Mouse (Mus musculus): ENCODE data around the gene Rab26. TPM values are rescaled to one million over a fixed set of nuclear protein-coding genes. Genes with fewer than 3 reads are reported as not detected.

The Rab26 gene
- polyA plus RNA-seq (2014; fragmentation: Nextera tagmentation; extraction: Ambion mirVana) = 2.6 and 5.7 TPM in 2 replicates

DNA sequence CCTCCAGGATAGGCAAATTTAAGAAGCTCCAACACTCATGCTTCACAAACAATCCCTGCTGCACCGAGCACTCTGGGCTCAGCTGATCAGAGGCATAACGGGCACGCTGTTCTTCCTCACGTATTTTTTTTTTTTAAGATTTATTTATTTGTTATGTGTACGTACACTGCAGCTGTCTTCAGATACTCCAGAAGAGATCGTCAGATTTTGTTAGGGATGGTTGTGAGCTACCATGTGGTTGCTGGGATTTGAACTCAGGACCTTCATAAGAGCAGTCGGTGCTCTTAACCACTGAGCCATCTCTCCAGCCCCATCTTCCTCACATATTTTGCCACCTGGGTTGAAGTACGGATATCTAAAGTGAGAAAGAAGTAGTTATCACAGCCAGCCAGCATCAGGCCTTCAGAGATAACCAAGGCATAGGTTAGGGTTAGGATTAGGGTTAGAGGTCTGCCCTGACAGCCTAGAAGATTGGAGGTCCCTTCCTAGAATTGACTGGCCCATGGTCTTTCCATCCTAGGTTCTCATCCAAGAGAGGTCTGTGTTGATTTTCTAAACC is at the start of gene Rab26:
TSS of gene Rab26 (minus strand) at position 51 of the 559 bp plus-strand sequence.
- 87% methylated on average over 8 of the region's 8 CpGs for WGBS
- Histone ChIP-seq H3K36me3 (ENCODE audit: control insufficient read depth, insufficient read depth, low read length) (peaks cover 22% of the 10 kb centered on the region), H3K27ac (ENCODE audit: low read depth) (no peak within 1 kb of the TSS), H3K9me3 (ENCODE audit: control insufficient read depth, low read length) (no peaks in the 10 kb centered on the region), H3K4me2 (ENCODE audit: low read length) (peak within 1 kb of the TSS; percentile 69), H3K9ac (ENCODE audit: low read length) (0 out of 2 replicates have a peak within 1 kb of the TSS, but pooled peaks have one; percentile 14), H3K4me1 (replicated peaks; ENCODE audit: control insufficient read depth, insufficient read depth, low read length) (peaks cover 21% of the 10 kb centered on the region), H3K27me3 (replicated peaks; ENCODE audit: control insufficient read depth, insufficient read depth, low read length) (no peaks in the 10 kb centered on the region), H3K4me3 (ENCODE audit: low read depth, low read length) (peak within 1 kb of the TSS; percentile 23)
- DNase-seq (ENCODE audit: low spot score) (no peak), ATAC-seq (replicated peaks; ENCODE audit: low FRiP score, low TSS enrichment, low read depth) (no peak)

DNA sequence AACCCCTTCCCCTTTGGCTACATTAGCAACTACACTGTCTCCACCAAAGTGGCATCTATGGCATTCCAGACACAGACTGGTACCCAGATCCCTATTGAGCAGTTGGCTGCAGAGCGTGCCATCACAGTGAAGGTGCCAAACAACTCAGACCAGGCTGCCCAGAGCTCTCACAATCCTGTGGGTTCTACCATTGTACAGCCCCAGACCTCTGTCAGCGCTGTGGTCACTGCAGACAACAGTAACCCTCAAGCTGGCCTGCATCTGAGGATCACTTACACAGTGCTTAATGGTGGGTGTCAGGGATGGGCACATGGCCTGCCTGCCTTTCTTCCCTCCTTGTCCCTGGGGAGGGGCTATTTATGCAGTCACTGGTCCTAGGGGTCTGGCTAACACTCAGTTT is 46.3 kb upstream of the Rab26 start:
- ATAC-seq (replicated peaks; ENCODE audit: low FRiP score, low TSS enrichment, low read depth) (no peak), DNase-seq (ENCODE audit: low spot score) (no peak)
- no peak overlapping the region for H3K4me3 ChIP-seq (ENCODE audit: low read depth, low read length)
- H3K27ac ChIP-seq (ENCODE audit: low read depth) = no peak overlapping the region
- no peaks in the 10 kb centered on the region for H3K9me3 ChIP-seq (ENCODE audit: control insufficient read depth, low read length)
- no peaks in the 10 kb centered on the region for H3K4me1 ChIP-seq (replicated peaks; ENCODE audit: control insufficient read depth, insufficient read depth, low read length)
- H3K9ac ChIP-seq (ENCODE audit: low read length) = no peak overlapping the region
- peaks cover 76% of the 10 kb centered on the region for H3K36me3 ChIP-seq (ENCODE audit: control insufficient read depth, insufficient read depth, low read length)
- H3K4me2 ChIP-seq (ENCODE audit: low read length) = no peak overlapping the region
- H3K27me3 ChIP-seq (replicated peaks; ENCODE audit: control insufficient read depth, insufficient read depth, low read length) = no peaks in the 10 kb centered on the region
- 88% methylated on average over 2 of the region's 2 CpGs for WGBS

GRCm38 (mm10) chr17:24579532-24579931 is 45.5 kb upstream of the Rab26 start:
- H3K4me2 ChIP-seq (ENCODE audit: low read length) = no peak overlapping the region

DNA sequence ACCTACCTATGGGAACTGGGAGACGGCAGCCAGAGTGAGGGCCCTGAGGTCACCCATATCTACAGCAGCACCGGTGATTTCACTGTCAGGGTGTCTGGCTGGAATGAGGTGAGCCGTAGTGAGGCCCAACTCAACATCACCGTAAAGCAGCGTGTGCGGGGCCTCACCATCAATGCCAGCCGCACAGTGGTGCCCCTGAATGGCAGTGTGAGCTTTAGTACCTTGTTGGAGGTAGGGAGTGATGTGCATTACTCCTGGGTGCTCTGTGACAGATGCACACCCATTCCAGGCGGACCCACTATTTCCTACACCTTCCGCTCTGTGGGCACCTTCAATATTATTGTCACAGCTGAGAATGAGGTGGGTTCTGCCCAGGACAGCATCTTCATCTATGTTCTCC is 39.8 kb upstream of the Rab26 start:
- ATAC-seq (replicated peaks; ENCODE audit: low FRiP score, low TSS enrichment, low read depth) (no peak), DNase-seq (ENCODE audit: low spot score) (no peak)
- H3K9ac ChIP-seq (ENCODE audit: low read length) = no peak overlapping the region
- peaks cover 91% of the 10 kb centered on the region for H3K36me3 ChIP-seq (ENCODE audit: control insufficient read depth, insufficient read depth, low read length)
- no peak overlapping the region for H3K4me2 ChIP-seq (ENCODE audit: low read length)
- WGBS = 93% methylated on average over 9 of the region's 9 CpGs
- no peak overlapping the region for H3K27ac ChIP-seq (ENCODE audit: low read depth)
- no peaks in the 10 kb centered on the region for H3K4me1 ChIP-seq (replicated peaks; ENCODE audit: control insufficient read depth, insufficient read depth, low read length)
- no peak overlapping the region for H3K4me3 ChIP-seq (ENCODE audit: low read depth, low read length)
- no peaks in the 10 kb centered on the region for H3K27me3 ChIP-seq (replicated peaks; ENCODE audit: control insufficient read depth, insufficient read depth, low read length)
- no peaks in the 10 kb centered on the region for H3K9me3 ChIP-seq (ENCODE audit: control insufficient read depth, low read length)

More at GRCm38 (mm10) chr17:24579532-24579931, 45.5 kb upstream of the Rab26 start:
- Histone ChIP-seq H3K36me3 (ENCODE audit: control insufficient read depth, insufficient read depth, low read length) (peaks cover 79% of the 10 kb centered on the region), H3K9ac (ENCODE audit: low read length) (no peak overlapping the region), H3K27ac (ENCODE audit: low read depth) (no peak overlapping the region), H3K4me3 (ENCODE audit: low read depth, low read length) (no peak overlapping the region), H3K9me3 (ENCODE audit: control insufficient read depth, low read length) (no peaks in the 10 kb centered on the region), H3K27me3 (replicated peaks; ENCODE audit: control insufficient read depth, insufficient read depth, low read length) (no peaks in the 10 kb centered on the region), H3K4me1 (replicated peaks; ENCODE audit: control insufficient read depth, insufficient read depth, low read length) (no peaks in the 10 kb centered on the region)
- WGBS = 91% methylated on average over 3 of the region's 3 CpGs
- DNase-seq (ENCODE audit: low spot score) = no peak
- ATAC-seq (replicated peaks; ENCODE audit: low FRiP score, low TSS enrichment, low read depth) = no peak

DNA sequence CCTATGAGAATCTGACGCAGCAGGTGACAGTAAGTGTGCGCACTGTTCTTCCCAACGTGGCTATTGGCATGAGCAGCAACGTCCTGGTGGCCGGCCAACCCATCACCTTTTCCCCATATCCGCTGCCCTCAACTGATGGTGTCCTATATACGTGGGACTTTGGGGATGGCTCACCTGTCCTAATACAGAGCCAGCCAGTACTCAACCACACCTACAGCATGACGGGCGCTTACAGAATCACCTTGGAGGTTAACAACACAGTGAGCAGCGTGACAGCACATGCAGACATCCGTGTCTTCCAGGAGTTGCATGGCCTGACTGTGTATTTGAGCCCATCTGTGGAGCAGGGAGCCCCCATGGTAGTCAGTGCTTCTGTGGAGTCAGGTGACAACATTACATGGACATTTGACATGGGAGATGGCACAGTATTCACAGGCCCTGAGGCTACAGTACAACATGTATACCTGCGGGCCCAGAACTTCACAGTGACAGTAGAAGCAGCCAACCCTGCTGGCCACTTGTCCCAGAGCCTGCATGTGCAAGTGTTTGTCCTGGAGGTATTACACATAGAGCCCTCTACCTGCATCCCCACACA is 38.7 kb upstream of the Rab26 start:
- Histone ChIP-seq H3K4me3 (ENCODE audit: low read depth, low read length) (no peak overlapping the region), H3K36me3 (ENCODE audit: control insufficient read depth, insufficient read depth, low read length) (peaks cover 90% of the 10 kb centered on the region), H3K27me3 (replicated peaks; ENCODE audit: control insufficient read depth, insufficient read depth, low read length) (no peaks in the 10 kb centered on the region), H3K9ac (ENCODE audit: low read length) (no peak overlapping the region), H3K9me3 (ENCODE audit: control insufficient read depth, low read length) (no peaks in the 10 kb centered on the region), H3K4me1 (replicated peaks; ENCODE audit: control insufficient read depth, insufficient read depth, low read length) (no peaks in the 10 kb centered on the region), H3K27ac (ENCODE audit: low read depth) (no peak overlapping the region), H3K4me2 (ENCODE audit: low read length) (no peak overlapping the region)
- DNase-seq (ENCODE audit: low spot score) = no peak
- WGBS = 92% methylated on average over 12 of the region's 12 CpGs
- ATAC-seq (replicated peaks; ENCODE audit: low FRiP score, low TSS enrichment, low read depth) = no peak

- no peak for DNase-seq (ENCODE audit: low spot score)
- Histone ChIP-seq H3K9me3 (ENCODE audit: control insufficient read depth, low read length) (no peaks in the 10 kb centered on the region), H3K27me3 (replicated peaks; ENCODE audit: control insufficient read depth, insufficient read depth, low read length) (no peaks in the 10 kb centered on the region), H3K4me2 (ENCODE audit: low read length) (no peak overlapping the region), H3K9ac (ENCODE audit: low read length) (no peak overlapping the region), H3K4me1 (replicated peaks; ENCODE audit: control insufficient read depth, insufficient read depth, low read length) (0 out of 2 replicates have a peak, but pooled peaks cover 8% of the 10 kb centered on the region), H3K4me3 (ENCODE audit: low read depth, low read length) (no peak overlapping the region), H3K36me3 (ENCODE audit: control insufficient read depth, insufficient read depth, low read length) (peaks cover 72% of the 10 kb centered on the region), H3K27ac (ENCODE audit: low read depth) (no peak overlapping the region)
- WGBS = 90% methylated on average over 4 of the region's 4 CpGs
- no peak for ATAC-seq (replicated peaks; ENCODE audit: low FRiP score, low TSS enrichment, low read depth)
Measured at GRCm38 (mm10) chr17:24569837-24570236, 35.8 kb upstream of the Rab26 start.

- no peak overlapping the region for H3K9ac ChIP-seq (ENCODE audit: low read length)
Measured at GRCm38 (mm10) chr17:24567034-24567779, 33.2 kb upstream of the Rab26 start.

GRCm38 (mm10) chr17:24565792-24566191 is 31.8 kb upstream of the Rab26 start:
- no peaks in the 10 kb centered on the region for H3K9me3 ChIP-seq (ENCODE audit: control insufficient read depth, low read length)
- no peak overlapping the region for H3K9ac ChIP-seq (ENCODE audit: low read length)
- ATAC-seq (replicated peaks; ENCODE audit: low FRiP score, low TSS enrichment, low read depth) (no peak), DNase-seq (ENCODE audit: low spot score) (no peak)
- no peak overlapping the region for H3K4me3 ChIP-seq (ENCODE audit: low read depth, low read length)
- H3K4me2 ChIP-seq (ENCODE audit: low read length) = no peak overlapping the region
- H3K27ac ChIP-seq (ENCODE audit: low read depth) = no peak overlapping the region
- 86% methylated on average over 3 of the region's 3 CpGs for WGBS
- H3K27me3 ChIP-seq (replicated peaks; ENCODE audit: control insufficient read depth, insufficient read depth, low read length) = no peaks in the 10 kb centered on the region
- 0 out of 2 replicates have a peak, but pooled peaks cover 8% of the 10 kb centered on the region for H3K4me1 ChIP-seq (replicated peaks; ENCODE audit: control insufficient read depth, insufficient read depth, low read length)
- H3K36me3 ChIP-seq (ENCODE audit: control insufficient read depth, insufficient read depth, low read length) = peaks cover 33% of the 10 kb centered on the region

More at GRCm38 (mm10) chr17:24567034-24567779, 33.2 kb upstream of the Rab26 start:
- WGBS = 56% methylated on average over 8 of the region's 8 CpGs
- no peaks in the 10 kb centered on the region for H3K9me3 ChIP-seq (ENCODE audit: control insufficient read depth, low read length)
- H3K4me3 ChIP-seq (ENCODE audit: low read depth, low read length) = no peak overlapping the region
- H3K27me3 ChIP-seq (replicated peaks; ENCODE audit: control insufficient read depth, insufficient read depth, low read length) = no peaks in the 10 kb centered on the region
- DNase-seq (ENCODE audit: low spot score) (peak; percentile 62), ATAC-seq (replicated peaks; ENCODE audit: low FRiP score, low TSS enrichment, low read depth) (peak; percentile 53; the same call in 1 of the 2 replicates)
- no peak overlapping the region for H3K4me2 ChIP-seq (ENCODE audit: low read length)
- H3K27ac ChIP-seq (ENCODE audit: low read depth) = no peak overlapping the region
- H3K4me1 ChIP-seq (replicated peaks; ENCODE audit: control insufficient read depth, insufficient read depth, low read length) = 0 out of 2 replicates have a peak, but pooled peaks cover 8% of the 10 kb centered on the region
- peaks cover 47% of the 10 kb centered on the region for H3K36me3 ChIP-seq (ENCODE audit: control insufficient read depth, insufficient read depth, low read length)
